Mouse (Mus musculus): ENCODE results near the gene Ajm1. TPM values are rescaled to one million over a fixed set of nuclear protein-coding genes. Genes with fewer than 3 reads are reported as not detected.

Ajm1 gene
- total RNA-seq (2014; rRNA removed) (not detected in 2 replicates), polyA plus RNA-seq (2012; rRNA removed) (0.06 and 0.07 TPM in 2 replicates)

GRCm38 (mm10) chr2:25581294-25581864, at the start of gene Ajm1:
Ajm1 (minus strand) TSS chr2:25581757.
- Histone ChIP-seq H3K9ac (ENCODE audit: low read depth, low read length) (no peak within 1 kb of the TSS), H3K27ac (replicated peaks; ENCODE audit: insufficient read depth, low read depth, low read length) (no peak within 1 kb of the TSS), H3K79me2 (ENCODE audit: control insufficient read depth, insufficient read depth, low read length) (no peaks in the 10 kb centered on the region), H3K4me1 (ENCODE audit: control insufficient read depth, insufficient read depth, low read length) (peaks cover 5% of the 10 kb centered on the region), H3K4me3 (ENCODE audit: insufficient read depth, low read depth, low read length) (peak within 1 kb of the TSS; percentile 23; the same call in 1 of the 2 replicates), H3K36me3 (ENCODE audit: control insufficient read depth, insufficient read depth, low read length) (peaks cover 4% of the 10 kb centered on the region; the same call in 1 of the 2 replicates), H3K27me3 (ENCODE audit: control insufficient read depth, insufficient read depth, low read length) (peaks cover 30% of the 10 kb centered on the region)
- TF ChIP-seq POLR2A (IDR thresholded peaks at IDR 0.05; ENCODE audit: extremely low read depth, insufficient read depth, low read length) (no peak), CTCF (IDR thresholded peaks at IDR 0.05; ENCODE audit: low read depth, low read length) (peak; percentile 85)
- no peak for DNase-seq (ENCODE audit: extremely low read depth, low read depth, low spot score)
- WGBS: 6% methylated on average over 19 of the region's 19 CpGs

GRCm38 (mm10) chr2:25628738-25629137, 47.2 kb upstream of the Ajm1 start:
- H3K9ac ChIP-seq (ENCODE audit: low read depth, low read length): no peak overlapping the region
- H3K4me3 ChIP-seq (ENCODE audit: insufficient read depth, low read depth, low read length): no peak overlapping the region
- WGBS: 10% methylated on average over 4 of the region's 4 CpGs
- H3K79me2 ChIP-seq (ENCODE audit: control insufficient read depth, insufficient read depth, low read length): no peaks in the 10 kb centered on the region
- no peaks in the 10 kb centered on the region for H3K27me3 ChIP-seq (ENCODE audit: control insufficient read depth, insufficient read depth, low read length)
- TF ChIP-seq CTCF (IDR thresholded peaks at IDR 0.05; ENCODE audit: low read depth, low read length) (no peak), POLR2A (IDR thresholded peaks at IDR 0.05; ENCODE audit: extremely low read depth, insufficient read depth, low read length) (no peak)
- DNase-seq (ENCODE audit: extremely low read depth, low read depth, low spot score): peak; percentile 96
- no peaks in the 10 kb centered on the region for H3K36me3 ChIP-seq (ENCODE audit: control insufficient read depth, insufficient read depth, low read length)
- H3K27ac ChIP-seq (replicated peaks; ENCODE audit: insufficient read depth, low read depth, low read length): no peak overlapping the region
- peaks cover 15% of the 10 kb centered on the region for H3K4me1 ChIP-seq (ENCODE audit: control insufficient read depth, insufficient read depth, low read length)

GRCm38 (mm10) chr2:25627811-25628210, 46.3 kb upstream of the Ajm1 start, which contains the start of gene Fcna:
Fcna (minus strand) TSS chr2:25628030.
- Histone ChIP-seq H3K9ac (ENCODE audit: low read depth, low read length) (peak within 1 kb of the TSS; percentile 52), H3K27me3 (ENCODE audit: control insufficient read depth, insufficient read depth, low read length) (no peaks in the 10 kb centered on the region), H3K36me3 (ENCODE audit: control insufficient read depth, insufficient read depth, low read length) (no peaks in the 10 kb centered on the region), H3K27ac (replicated peaks; ENCODE audit: insufficient read depth, low read depth, low read length) (peak within 1 kb of the TSS; percentile 68), H3K4me1 (ENCODE audit: control insufficient read depth, insufficient read depth, low read length) (peaks cover 15% of the 10 kb centered on the region), H3K4me3 (ENCODE audit: insufficient read depth, low read depth, low read length) (peak within 1 kb of the TSS; percentile 36), H3K79me2 (ENCODE audit: control insufficient read depth, insufficient read depth, low read length) (no peaks in the 10 kb centered on the region)
- WGBS: 67% methylated on average over 6 of the region's 6 CpGs
- peak; percentile 36 for DNase-seq (ENCODE audit: extremely low read depth, low read depth, low spot score)
- no peak for TF ChIP-seq POLR2A (IDR thresholded peaks at IDR 0.05; ENCODE audit: extremely low read depth, insufficient read depth, low read length)
- TF ChIP-seq CTCF (IDR thresholded peaks at IDR 0.05; ENCODE audit: low read depth, low read length): no peak

GRCm38 (mm10) chr2:25625986-25626385, 44.4 kb upstream of the Ajm1 start:
- WGBS: 71% methylated on average over 5 of the region's 5 CpGs
- no peak for DNase-seq (ENCODE audit: extremely low read depth, low read depth, low spot score)
- no peak overlapping the region; the same call in 1 of the 2 replicates for H3K27ac ChIP-seq (replicated peaks; ENCODE audit: insufficient read depth, low read depth, low read length)
- peaks cover 12% of the 10 kb centered on the region for H3K4me1 ChIP-seq (ENCODE audit: control insufficient read depth, insufficient read depth, low read length)
- no peaks in the 10 kb centered on the region for H3K79me2 ChIP-seq (ENCODE audit: control insufficient read depth, insufficient read depth, low read length)
- TF ChIP-seq CTCF (IDR thresholded peaks at IDR 0.05; ENCODE audit: low read depth, low read length) (no peak), POLR2A (IDR thresholded peaks at IDR 0.05; ENCODE audit: extremely low read depth, insufficient read depth, low read length) (no peak)
- H3K36me3 ChIP-seq (ENCODE audit: control insufficient read depth, insufficient read depth, low read length): no peaks in the 10 kb centered on the region
- H3K4me3 ChIP-seq (ENCODE audit: insufficient read depth, low read depth, low read length): peak overlapping the region; percentile 4; the same call in 1 of the 2 replicates
- no peak overlapping the region for H3K9ac ChIP-seq (ENCODE audit: low read depth, low read length)
- H3K27me3 ChIP-seq (ENCODE audit: control insufficient read depth, insufficient read depth, low read length): no peaks in the 10 kb centered on the region

DNA sequence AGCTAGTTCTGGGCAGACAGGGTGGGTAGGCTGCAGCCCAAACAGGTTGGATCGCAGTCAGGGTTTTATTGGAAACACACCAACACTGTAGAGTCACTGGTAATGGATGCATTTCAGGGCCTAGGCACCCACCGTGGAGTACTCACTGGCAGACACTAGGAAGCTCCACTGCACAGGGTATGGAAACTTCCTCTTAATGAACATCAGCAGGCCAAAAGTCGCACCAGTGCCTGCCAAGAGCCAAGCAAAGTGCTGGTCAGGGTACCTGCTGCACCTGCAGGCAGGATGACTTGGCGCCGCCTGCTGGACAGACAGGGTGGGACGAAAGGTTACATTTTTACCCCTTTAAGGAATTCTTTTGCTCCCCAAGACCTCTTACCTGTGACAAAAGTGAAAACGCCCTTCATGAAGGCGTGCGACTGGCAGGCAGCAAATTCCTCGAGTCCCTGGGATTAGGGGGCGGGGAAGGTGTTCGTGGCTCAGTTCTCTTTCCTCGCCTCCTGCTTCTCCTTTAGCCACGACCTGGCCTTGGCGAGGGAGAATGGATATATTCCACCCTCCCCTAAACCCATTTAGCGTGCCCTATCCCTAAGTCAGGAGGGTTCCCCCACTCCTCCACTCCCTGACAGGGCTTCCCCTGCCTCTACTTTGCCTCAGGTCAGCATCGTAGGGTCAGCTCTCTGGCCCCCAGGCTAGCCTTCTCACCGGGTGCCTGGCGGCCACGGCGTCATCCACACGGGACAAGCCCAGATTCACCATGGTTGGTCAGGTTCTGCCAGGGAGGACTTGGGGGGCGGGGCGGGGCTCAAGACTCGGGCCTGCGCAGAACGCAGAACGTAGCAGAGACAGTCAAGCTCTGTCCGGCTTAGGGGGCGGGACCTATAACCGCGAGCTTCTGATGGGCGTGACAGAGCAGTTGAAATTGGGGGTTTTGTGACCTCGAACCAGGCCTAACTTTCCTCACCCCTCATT, 40.0 kb upstream of the Ajm1 start, which contains the start of gene Tmem141:
Gene Tmem141 (minus strand): TSS at position 777 of the 972 bp plus-strand sequence.
- Histone ChIP-seq H3K36me3 (ENCODE audit: control insufficient read depth, insufficient read depth, low read length) (peaks cover 2% of the 10 kb centered on the region; the same call in 1 of the 2 replicates), H3K79me2 (ENCODE audit: control insufficient read depth, insufficient read depth, low read length) (no peaks in the 10 kb centered on the region), H3K27ac (replicated peaks; ENCODE audit: insufficient read depth, low read depth, low read length) (peak within 1 kb of the TSS; percentile 78), H3K4me1 (ENCODE audit: control insufficient read depth, insufficient read depth, low read length) (no peaks in the 10 kb centered on the region), H3K9ac (ENCODE audit: low read depth, low read length) (peak within 1 kb of the TSS; percentile 77), H3K27me3 (ENCODE audit: control insufficient read depth, insufficient read depth, low read length) (no peaks in the 10 kb centered on the region), H3K4me3 (ENCODE audit: insufficient read depth, low read depth, low read length) (peak within 1 kb of the TSS; percentile 58)
- WGBS: 4% methylated on average over 34 of the region's 34 CpGs
- TF ChIP-seq CTCF (IDR thresholded peaks at IDR 0.05; ENCODE audit: low read depth, low read length) (peak; percentile 89), POLR2A (IDR thresholded peaks at IDR 0.05; ENCODE audit: extremely low read depth, insufficient read depth, low read length) (peak; percentile 74)
- DNase-seq (ENCODE audit: extremely low read depth, low read depth, low spot score): peak; percentile 75

Measured in liver, adult 2 months (tissue).